Mouse (Mus musculus): ENCODE results near the gene Fthl17e.
"Not testable (repeated sequence)": the region's sequence is repeated elsewhere in the genome, so short reads cannot be mapped to it uniquely, and the experiment has no call there.

The Fthl17e gene

GRCm38 (mm10) chrX:9033193-9033592 is at the start of gene Fthl17e:
Fthl17e (plus strand) TSS chrX:9033493.
- DNase-seq (ENCODE audit: extremely low spot score) = not testable (repeated sequence)

GRCm38 (mm10) chrX:8986655-8987054 is 46.6 kb upstream of the Fthl17e start, which contains the start of gene Fthl17d:
Fthl17d (minus strand) TSS chrX:8986755.
- DNase-seq (ENCODE audit: extremely low spot score) = not testable (repeated sequence)

GRCm38 (mm10) chrX:9016079-9016478 is 17.2 kb upstream of the Fthl17e start:
- no peak for DNase-seq (ENCODE audit: extremely low spot score)

- DNase-seq (ENCODE audit: extremely low spot score) = no peak
Measured at GRCm38 (mm10) chrX:9019481-9019880, 13.8 kb upstream of the Fthl17e start.

- DNase-seq (ENCODE audit: extremely low spot score) = not testable (repeated sequence)
Measured at GRCm38 (mm10) chrX:9041611-9042010, 8.3 kb downstream of the Fthl17e start.

- DNase-seq (ENCODE audit: extremely low spot score) = not testable (repeated sequence)
Measured at GRCm38 (mm10) chrX:9060952-9061351, 27.7 kb downstream of the Fthl17e start.

- no peak for DNase-seq (ENCODE audit: extremely low spot score)
Measured at GRCm38 (mm10) chrX:9062101-9062500, 28.8 kb downstream of the Fthl17e start.

- not testable (repeated sequence) for DNase-seq (ENCODE audit: extremely low spot score)
Measured at GRCm38 (mm10) chrX:9062715-9063114, 29.4 kb downstream of the Fthl17e start, which contains the start of gene Fthl17f. Fthl17f (plus strand) TSS chrX:9063015.

GRCm38 (mm10) chrX:9077699-9078098 is 44.4 kb downstream of the Fthl17e start:
- not testable (repeated sequence) for DNase-seq (ENCODE audit: extremely low spot score)
